Mouse (Mus musculus) lung, embryonic 14.5 days (tissue): ENCODE measurements around the gene Nmt1. TPM values are rescaled to one million over a fixed set of nuclear protein-coding genes. Genes with fewer than 3 reads are reported as not detected.
A peak's percentile ranks its signal among the peaks of the same experiment; 100 is the strongest.

ENCODE experiments used
- ATAC-seq: fragments of 200-750 bp; cut with Nextera tagmentation; 2 replicates; pipeline ENCODE4 v1.8.0; 2017; ENCODE audit warnings: mild to moderate bottlenecking, moderate TSS enrichment, moderate library complexity; ENCODE audit not compliant: insufficient read depth
- DNase-seq: peaks from one replicate; pipeline ENCODE4 v3.0.0-alpha.2; 2015
- H3K27ac ChIP-seq: fragments of 300-500 bp; sonication (generic); 2 replicates; pipeline ENCODE4 v1.5.1; 2014; ENCODE audit warnings: low read depth, mild to moderate bottlenecking, moderate library complexity
- H3K27me3 ChIP-seq: fragments of 300-500 bp; sonication (generic); 2 replicates; pipeline ENCODE4 v1.6.1; 2014; ENCODE audit warnings: low read length, control low read depth; ENCODE audit not compliant: insufficient read depth
- H3K36me3 ChIP-seq: fragments of 300-500 bp; sonication (generic); 2 replicates; pipeline ENCODE4 v1.6.1; 2014; ENCODE audit warnings: control low read depth; ENCODE audit not compliant: insufficient read depth
- H3K4me1 ChIP-seq: fragments of 300-500 bp; sonication (generic); 2 replicates; pipeline ENCODE4 v1.6.1; 2014; ENCODE audit warnings: antibody characterized with exemption, control low read depth; ENCODE audit not compliant: insufficient read depth
- H3K4me2 ChIP-seq: fragments of 300-500 bp; sonication (generic); 2 replicates; pipeline ENCODE4 v1.6.1; 2014; ENCODE audit warnings: mild to moderate bottlenecking
- H3K4me3 ChIP-seq: fragments of 300-500 bp; sonication (generic); 2 replicates; pipeline ENCODE4 v1.5.1; 2014; ENCODE audit warnings: low read depth, low read length
- H3K9ac ChIP-seq: fragments of 300-500 bp; sonication (generic); 2 replicates; pipeline ENCODE4 v1.6.1; 2014
- H3K9me3 ChIP-seq: fragments of 300-500 bp; sonication (generic); 2 replicates; pipeline ENCODE4 v1.6.1; 2016; ENCODE audit warnings: low read depth, low read length, control low read depth
- CTCF ChIP-seq: IDR thresholded peaks from 2 replicates; pipeline ENCODE4 v1.5.1; 2016; ENCODE audit warnings: antibody characterized with exemption, low read depth
- WGBS: fragments of 180-500 bp; shearing (Covaris S2); extraction: QIAGEN DNeasy Blood & Tissue Kit; methylation state at CpG from one replicate; pipeline ENCODE4 v1.1.7; 2014; 5-methylcytosine and 5-hydroxymethylcytosine counted together
- polyA plus RNA-seq: library from polyadenylated mRNA; unstranded; fragments of >200 nt; fragmentation: Nextera tagmentation; extraction: Ambion mirVana; gene quantifications from 2 replicates; pipeline ENCODE4 v1.2.1, GENCODE M21; 2014

Gene Nmt1
- polyA plus RNA-seq, 1 experiment from 2014 or later: 64.4 TPM

DNA sequence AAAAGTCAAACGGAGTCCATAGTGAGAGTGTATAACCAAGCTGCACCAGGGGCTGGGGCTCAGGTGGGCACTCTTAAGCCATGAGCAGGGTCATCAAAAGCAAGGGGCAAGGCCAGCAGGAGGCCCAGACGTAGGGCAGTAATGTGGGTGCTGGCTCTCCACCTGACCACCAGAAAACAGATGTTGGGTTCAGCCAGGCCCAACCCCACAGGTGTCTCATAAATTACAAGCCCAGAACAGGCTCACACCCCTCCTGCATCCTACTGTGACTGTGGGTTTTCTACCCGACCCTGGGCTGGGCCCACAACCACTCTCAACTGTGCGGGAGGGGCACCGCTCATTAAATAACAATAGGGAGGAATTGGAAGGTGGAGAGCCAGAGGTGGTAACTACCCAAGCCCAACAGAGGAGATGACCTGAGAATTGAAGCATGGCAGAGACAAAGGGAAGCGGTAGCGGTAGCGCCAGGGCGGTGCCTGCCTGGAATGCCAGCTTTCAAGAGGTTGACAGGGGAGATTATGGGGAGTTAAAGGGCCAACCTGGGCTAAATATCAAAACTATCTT, 67.2 kb downstream of the Nmt1 start:
- Histone ChIP-seq H3K36me3 (no peaks in the 10 kb centered on the region), H3K4me1 (peaks cover 7% of the 10 kb centered on the region), H3K9ac (no peak overlapping the region), H3K27ac (no peak overlapping the region), H3K9me3 (no peaks in the 10 kb centered on the region), H3K4me3 (no peak overlapping the region), H3K27me3 (peaks cover 4% of the 10 kb centered on the region; the same call in 1 of the 2 replicates), H3K4me2 (no peak overlapping the region)
- 81% methylated on average over 9 of the region's 9 CpGs for WGBS
- ATAC-seq: no peak
- no peak for DNase-seq
- no peak for TF ChIP-seq CTCF

GRCm38 (mm10) chr11:103095801-103096200, 67.8 kb downstream of the Nmt1 start:
- H3K9ac ChIP-seq: no peak overlapping the region
- 91% methylated on average over 6 of the region's 6 CpGs for WGBS
- DNase-seq: no peak
- peaks cover 7% of the 10 kb centered on the region for H3K4me1 ChIP-seq
- TF ChIP-seq CTCF: no peak
- H3K36me3 ChIP-seq: no peaks in the 10 kb centered on the region
- no peaks in the 10 kb centered on the region for H3K9me3 ChIP-seq
- peaks cover 8% of the 10 kb centered on the region for H3K27me3 ChIP-seq
- ATAC-seq: no peak
- no peak overlapping the region for H3K4me3 ChIP-seq
- no peak overlapping the region for H3K4me2 ChIP-seq
- no peak overlapping the region for H3K27ac ChIP-seq

DNA sequence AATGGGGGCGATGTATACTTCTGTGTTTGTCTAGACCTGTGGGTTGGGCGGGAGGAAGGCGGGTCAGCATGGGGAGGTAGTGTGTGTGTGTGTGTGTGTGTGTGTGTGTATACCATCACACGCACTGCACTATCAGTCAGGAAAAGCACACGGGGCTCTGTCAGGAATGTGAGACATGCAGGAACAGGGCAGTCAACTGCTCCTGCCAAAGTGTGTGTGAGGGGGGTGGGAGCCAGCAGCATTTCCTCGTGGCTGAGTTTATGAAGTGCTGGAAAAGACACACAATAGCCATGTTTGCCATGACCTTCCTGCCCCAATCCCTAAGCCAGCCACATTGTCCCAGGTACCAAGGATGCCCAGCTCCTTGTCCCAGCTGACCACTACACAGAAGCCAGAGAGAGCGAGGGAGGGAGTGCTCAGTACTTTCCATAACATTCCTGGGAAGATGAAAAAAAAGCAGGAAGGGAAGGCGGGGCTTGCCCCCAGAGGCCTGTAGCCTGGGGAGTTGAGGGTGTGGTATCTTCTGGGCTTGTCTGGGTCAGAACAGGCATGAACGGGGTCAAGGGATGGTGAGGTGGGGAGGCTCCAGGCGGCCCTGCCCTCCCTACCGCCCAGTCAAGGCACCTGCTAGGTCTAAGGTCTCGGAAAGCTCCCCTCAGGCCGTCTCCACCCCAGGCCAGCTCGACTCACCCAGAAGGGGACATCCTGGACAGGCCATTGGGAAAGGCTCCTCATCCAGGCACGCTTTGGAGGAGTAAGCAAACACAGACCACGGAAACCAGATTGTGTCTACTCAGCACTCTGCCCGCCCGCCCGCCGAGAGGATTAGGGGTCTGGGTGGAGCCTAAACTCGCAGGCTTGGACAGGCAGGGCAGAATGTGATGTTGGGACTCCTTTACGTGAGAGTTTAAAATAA, 69.2 kb downstream of the Nmt1 start:
- Histone ChIP-seq H3K27ac (peak overlapping the region; percentile 44; the same call in 1 of the 2 replicates), H3K4me1 (peaks cover 14% of the 10 kb centered on the region), H3K9ac (peak overlapping the region; percentile 16; the same call in 1 of the 2 replicates)

DNA sequence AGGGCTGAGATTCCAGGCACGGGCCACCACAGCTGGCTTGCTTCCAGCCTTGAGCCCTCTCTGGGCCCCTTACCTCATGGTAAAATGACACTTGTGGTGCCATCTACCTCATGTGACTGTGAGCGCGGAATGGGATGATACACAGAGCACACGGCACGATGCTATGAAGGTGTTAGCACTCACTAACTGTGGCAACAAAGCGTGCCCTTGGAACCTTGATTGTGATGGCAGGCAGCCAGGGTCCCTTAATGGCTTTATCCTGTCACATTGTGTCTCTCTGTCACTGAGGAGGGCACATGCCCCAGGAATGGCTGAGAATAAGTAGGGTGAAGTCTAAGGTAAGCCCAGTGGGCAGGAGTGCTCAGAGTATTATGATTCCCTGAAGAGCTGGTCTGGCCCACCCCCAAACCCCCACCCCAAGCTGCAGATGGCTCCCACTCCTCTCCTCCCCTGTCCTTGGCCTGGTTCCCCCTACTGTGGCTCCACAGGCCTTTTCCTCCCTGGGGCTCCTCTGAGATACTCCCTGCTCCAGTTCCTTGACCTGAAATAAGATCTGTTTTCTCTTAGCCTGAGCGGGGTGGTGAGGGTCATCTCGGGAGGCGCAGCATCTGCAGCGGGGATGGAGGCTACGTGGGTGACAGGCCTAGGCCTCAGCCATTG, 70.7 kb downstream of the Nmt1 start:
- peaks cover 13% of the 10 kb centered on the region for H3K27me3 ChIP-seq
- H3K4me1 ChIP-seq: peaks cover 19% of the 10 kb centered on the region
- no peaks in the 10 kb centered on the region for H3K9me3 ChIP-seq
- no peak overlapping the region for H3K9ac ChIP-seq
- no peak overlapping the region for H3K27ac ChIP-seq
- H3K4me3 ChIP-seq: no peak overlapping the region
- no peak overlapping the region for H3K4me2 ChIP-seq
- ATAC-seq: no peak
- H3K36me3 ChIP-seq: no peaks in the 10 kb centered on the region
- DNase-seq: no peak
- no peak for TF ChIP-seq CTCF
- WGBS: 63% methylated on average over 11 of the region's 11 CpGs

More for the DNA sequence above, 69.2 kb downstream of the Nmt1 start:
- H3K9me3 ChIP-seq: no peaks in the 10 kb centered on the region
- no peak for TF ChIP-seq CTCF
- DNase-seq (peak; percentile 33), ATAC-seq (peak; percentile 55)
- 0 out of 2 replicates have a peak overlapping the region, but pooled peaks have one; percentile 3 for H3K4me3 ChIP-seq
- H3K4me2 ChIP-seq: peak overlapping the region; percentile 48
- 13% methylated on average over 22 of the region's 22 CpGs for WGBS
- peaks cover 13% of the 10 kb centered on the region for H3K27me3 ChIP-seq
- H3K36me3 ChIP-seq: no peaks in the 10 kb centered on the region

DNA sequence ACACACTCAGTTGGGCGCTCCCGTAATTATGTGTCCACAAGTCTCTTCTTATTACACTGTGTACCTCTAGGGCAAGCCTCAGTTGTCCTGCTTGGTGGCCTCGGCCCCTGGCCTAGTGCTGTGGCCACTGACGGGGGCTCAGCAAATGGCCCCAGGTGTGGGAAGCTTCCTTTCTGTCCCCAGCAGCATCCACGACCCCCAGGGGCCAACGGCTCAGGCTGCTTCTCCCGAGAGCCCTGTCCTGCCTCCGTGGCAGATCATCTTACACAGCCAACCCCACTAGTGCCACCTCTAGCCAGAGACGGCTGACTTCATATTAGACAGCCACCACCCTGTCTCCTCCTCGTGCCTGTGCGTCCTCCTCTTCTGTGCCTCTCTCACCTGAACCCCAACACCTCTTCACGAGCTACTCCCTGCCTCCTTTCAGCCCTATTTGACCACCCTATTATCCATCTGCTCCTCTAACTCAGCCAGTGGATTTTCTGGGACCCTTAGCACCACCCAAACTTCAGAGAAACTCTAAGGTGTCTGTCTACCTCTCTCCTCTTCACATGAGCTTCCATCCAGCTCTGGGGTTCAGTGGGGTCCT, 71.5 kb downstream of the Nmt1 start:
- no peak overlapping the region for H3K4me3 ChIP-seq
- H3K27me3 ChIP-seq: peaks cover 13% of the 10 kb centered on the region
- WGBS: 56% methylated on average over 12 of the region's 12 CpGs
- no peak overlapping the region for H3K4me2 ChIP-seq
- H3K36me3 ChIP-seq: no peaks in the 10 kb centered on the region
- peaks cover 19% of the 10 kb centered on the region for H3K4me1 ChIP-seq
- no peak for ATAC-seq
- H3K9me3 ChIP-seq: no peaks in the 10 kb centered on the region
- DNase-seq: no peak
- no peak for TF ChIP-seq CTCF
- no peak overlapping the region for H3K27ac ChIP-seq
- H3K9ac ChIP-seq: no peak overlapping the region

GRCm38 (mm10) chr11:103100361-103100760, 72.4 kb downstream of the Nmt1 start:
- TF ChIP-seq CTCF: no peak
- Histone ChIP-seq H3K27ac (no peak overlapping the region), H3K9ac (no peak overlapping the region), H3K36me3 (no peaks in the 10 kb centered on the region), H3K27me3 (peaks cover 13% of the 10 kb centered on the region), H3K9me3 (no peaks in the 10 kb centered on the region), H3K4me2 (no peak overlapping the region; the same call in 1 of the 2 replicates), H3K4me1 (peaks cover 19% of the 10 kb centered on the region), H3K4me3 (no peak overlapping the region)
- no peak for ATAC-seq
- no peak for DNase-seq
- WGBS: 61% methylated on average over 8 of the region's 8 CpGs
